Mouse (Mus musculus) midbrain, embryonic 12.5 days (tissue): ENCODE results near the gene Srm. TPM values are rescaled to one million over a fixed set of nuclear protein-coding genes. Genes with fewer than 3 reads are reported as not detected.

ENCODE experiments used
- ATAC-seq: fragments of 200-750 bp; cut with Nextera tagmentation; 2 replicates; pipeline ENCODE4 v1.8.0; 2017; ENCODE audit warnings: low read depth, moderate TSS enrichment, moderate library complexity; ENCODE audit not compliant: low FRiP score
- H3K27ac ChIP-seq: fragments of 300-500 bp; sonication (generic); replicated peaks from 2 replicates; pipeline ENCODE4 v1.5.1; 2016; ENCODE audit warnings: mild to moderate bottlenecking
- H3K27me3 ChIP-seq: fragments of 300-500 bp; sonication (generic); 2 replicates; pipeline ENCODE4 v1.6.1; 2016; ENCODE audit warnings: mild to moderate bottlenecking
- H3K36me3 ChIP-seq: fragments of 300-500 bp; sonication (generic); 2 replicates; pipeline ENCODE4 v1.6.1; 2016
- H3K4me1 ChIP-seq: fragments of 300-500 bp; sonication (generic); 2 replicates; pipeline ENCODE4 v1.6.1; 2016
- H3K4me2 ChIP-seq: fragments of 300-500 bp; sonication (generic); replicated peaks from 2 replicates; pipeline ENCODE4 v1.6.1; 2016; ENCODE audit warnings: mild to moderate bottlenecking, moderate library complexity
- H3K4me3 ChIP-seq: fragments of 300-500 bp; sonication (generic); 2 replicates; pipeline ENCODE4 v1.5.1; 2016; ENCODE audit warnings: mild to moderate bottlenecking
- H3K9ac ChIP-seq: fragments of 300-500 bp; sonication (generic); replicated peaks from 2 replicates; pipeline ENCODE4 v1.6.1; 2016; ENCODE audit warnings: mild to moderate bottlenecking, moderate library complexity
- H3K9me3 ChIP-seq: fragments of 300-500 bp; sonication (generic); 2 replicates; pipeline ENCODE4 v1.6.1; 2016; ENCODE audit warnings: mild to moderate bottlenecking
- WGBS: fragments of 180-500 bp; shearing (Covaris S2); methylation state at CpG from one replicate; pipeline ENCODE4 v1.1.7; 2016; 5-methylcytosine and 5-hydroxymethylcytosine counted together
- polyA plus RNA-seq: library from polyadenylated mRNA; unstranded; fragments of >200 nt; fragmentation: Nextera tagmentation; extraction: Ambion mirVana; gene quantifications from 2 replicates; pipeline ENCODE4 v1.2.1, GENCODE M21; 2016

The Srm gene
- polyA plus RNA-seq, 1 experiment from 2014 or later = 146 TPM

DNA sequence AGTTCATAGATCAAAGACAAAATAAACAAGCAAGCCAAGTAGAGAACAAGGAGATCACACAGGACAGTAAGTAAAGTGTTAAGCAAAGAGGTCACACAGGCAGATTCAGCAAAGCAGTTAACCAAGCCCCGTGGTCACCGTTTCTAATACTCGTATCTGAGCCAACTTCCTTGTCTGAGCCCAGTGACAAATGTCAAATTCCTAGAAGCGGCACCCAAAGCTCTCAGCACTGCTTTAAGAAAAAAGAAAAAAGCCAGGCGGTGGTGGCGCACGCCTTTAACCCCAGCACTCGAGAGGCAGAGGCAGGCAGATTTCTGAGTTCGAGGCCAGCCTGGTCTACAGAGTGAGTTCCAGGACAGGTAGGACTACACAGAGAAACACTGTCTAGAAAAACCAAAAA, 4.7 kb upstream of the Srm start:
- no peaks in the 10 kb centered on the region for H3K27me3 ChIP-seq
- no peak for ATAC-seq
- peaks cover 18% of the 10 kb centered on the region for H3K36me3 ChIP-seq
- no peak overlapping the region for H3K9ac ChIP-seq
- H3K27ac ChIP-seq = no peak overlapping the region
- H3K4me1 ChIP-seq = peaks cover 3% of the 10 kb centered on the region
- WGBS = 89% methylated on average over 9 of the region's 9 CpGs
- H3K4me3 ChIP-seq = no peak overlapping the region
- H3K9me3 ChIP-seq = no peaks in the 10 kb centered on the region
- no peak overlapping the region for H3K4me2 ChIP-seq

DNA sequence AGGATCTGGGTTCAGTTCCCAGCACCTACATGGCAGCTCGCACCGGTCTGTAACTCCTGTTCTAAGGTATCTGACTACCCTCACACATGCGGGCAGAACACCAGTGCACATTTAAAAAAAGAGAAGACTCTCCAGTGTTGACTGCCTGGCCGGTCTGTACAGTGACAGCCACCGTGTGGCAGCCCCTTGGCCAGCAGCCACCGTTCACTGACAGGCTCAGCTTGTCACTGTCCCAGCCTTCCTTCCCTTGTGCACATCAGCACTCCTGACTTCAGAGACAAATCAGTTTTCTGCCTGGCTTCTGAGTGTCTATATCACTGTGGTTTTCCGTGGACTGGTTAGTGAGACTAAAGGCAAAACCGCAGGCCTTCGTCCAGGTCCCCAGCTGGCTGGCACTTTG, 2.5 kb upstream of the Srm start:
- H3K27me3 ChIP-seq = no peaks in the 10 kb centered on the region
- no peak for ATAC-seq
- WGBS = 87% methylated on average over 9 of the region's 9 CpGs
- no peak overlapping the region for H3K9ac ChIP-seq
- H3K4me3 ChIP-seq = no peak overlapping the region
- no peak overlapping the region for H3K27ac ChIP-seq
- no peaks in the 10 kb centered on the region for H3K9me3 ChIP-seq
- H3K4me1 ChIP-seq = peaks cover 18% of the 10 kb centered on the region
- no peak overlapping the region for H3K4me2 ChIP-seq
- H3K36me3 ChIP-seq = peaks cover 10% of the 10 kb centered on the region

DNA sequence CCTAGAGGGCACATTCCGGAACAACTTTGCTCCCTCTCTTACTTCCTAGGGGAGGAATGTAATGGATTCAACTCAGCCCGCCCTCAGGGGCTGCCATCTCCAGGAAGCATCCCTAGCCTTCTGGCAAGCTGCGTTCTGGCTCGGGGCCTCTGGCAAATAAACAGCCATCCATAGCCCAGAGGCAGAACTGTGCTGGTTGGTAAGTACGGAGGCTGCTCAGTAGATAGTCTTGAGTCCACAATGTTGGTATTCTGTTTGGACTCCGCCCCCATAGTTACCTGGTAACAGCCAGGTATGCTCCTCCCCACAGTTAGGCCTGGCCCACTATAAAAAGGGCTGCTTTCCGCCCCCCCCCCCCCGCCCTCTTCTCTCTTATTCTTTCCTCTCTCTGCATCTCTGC, 1.7 kb upstream of the Srm start:
- no peaks in the 10 kb centered on the region for H3K9me3 ChIP-seq
- H3K36me3 ChIP-seq = peaks cover 17% of the 10 kb centered on the region
- ATAC-seq = no peak
- H3K4me2 ChIP-seq = no peak overlapping the region
- H3K27me3 ChIP-seq = no peaks in the 10 kb centered on the region
- peaks cover 18% of the 10 kb centered on the region for H3K4me1 ChIP-seq
- H3K4me3 ChIP-seq = no peak overlapping the region
- no peak overlapping the region for H3K9ac ChIP-seq
- WGBS = 61% methylated on average over 7 of the region's 8 CpGs
- no peak overlapping the region for H3K27ac ChIP-seq

DNA sequence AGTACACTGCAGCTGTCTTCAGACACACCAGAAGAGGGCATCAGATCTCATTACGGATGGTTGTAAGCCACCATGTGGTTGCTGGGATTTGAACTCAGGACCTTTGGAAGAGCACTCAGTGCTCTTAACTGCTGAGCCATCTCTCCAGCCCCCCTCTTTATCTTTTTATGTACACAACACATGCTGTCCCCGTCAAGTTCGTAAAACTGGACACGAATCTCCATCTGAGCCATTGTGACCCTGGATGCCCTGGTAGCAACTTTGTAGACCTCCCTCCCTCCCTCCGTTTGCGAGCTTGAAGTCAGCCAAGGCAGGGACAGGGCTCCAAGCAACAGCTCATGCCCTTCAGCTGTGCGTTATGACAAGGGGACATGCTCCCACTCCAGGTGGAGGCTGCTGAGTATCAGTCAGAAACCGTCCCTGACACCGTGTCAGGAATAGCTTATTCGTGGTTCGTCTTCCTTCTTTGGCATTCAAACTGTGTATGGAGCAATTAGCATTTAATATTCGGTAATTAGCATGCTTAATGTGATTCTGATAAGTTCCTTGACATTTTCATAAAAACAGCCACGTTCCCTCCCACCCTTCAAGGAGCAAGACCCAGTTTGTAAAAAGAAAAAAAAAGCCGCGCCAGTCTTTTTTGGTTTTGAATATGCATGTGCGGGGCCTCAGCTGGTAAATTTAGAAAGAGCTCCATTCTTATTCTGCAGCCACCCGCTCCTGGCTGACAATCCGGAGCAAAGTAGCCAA, 707 bp upstream of the Srm start:
- Histone ChIP-seq H3K36me3 (peaks cover 28% of the 10 kb centered on the region), H3K27ac (peak overlapping the region; percentile 75), H3K27me3 (no peaks in the 10 kb centered on the region), H3K4me3 (peak overlapping the region; percentile 82), H3K9ac (peak overlapping the region; percentile 48), H3K4me1 (peaks cover 19% of the 10 kb centered on the region), H3K9me3 (no peaks in the 10 kb centered on the region), H3K4me2 (peak overlapping the region; percentile 71)
- no peak; the same call in 1 of the 2 replicates for ATAC-seq
- 7% methylated on average over 18 of the region's 18 CpGs for WGBS

DNA sequence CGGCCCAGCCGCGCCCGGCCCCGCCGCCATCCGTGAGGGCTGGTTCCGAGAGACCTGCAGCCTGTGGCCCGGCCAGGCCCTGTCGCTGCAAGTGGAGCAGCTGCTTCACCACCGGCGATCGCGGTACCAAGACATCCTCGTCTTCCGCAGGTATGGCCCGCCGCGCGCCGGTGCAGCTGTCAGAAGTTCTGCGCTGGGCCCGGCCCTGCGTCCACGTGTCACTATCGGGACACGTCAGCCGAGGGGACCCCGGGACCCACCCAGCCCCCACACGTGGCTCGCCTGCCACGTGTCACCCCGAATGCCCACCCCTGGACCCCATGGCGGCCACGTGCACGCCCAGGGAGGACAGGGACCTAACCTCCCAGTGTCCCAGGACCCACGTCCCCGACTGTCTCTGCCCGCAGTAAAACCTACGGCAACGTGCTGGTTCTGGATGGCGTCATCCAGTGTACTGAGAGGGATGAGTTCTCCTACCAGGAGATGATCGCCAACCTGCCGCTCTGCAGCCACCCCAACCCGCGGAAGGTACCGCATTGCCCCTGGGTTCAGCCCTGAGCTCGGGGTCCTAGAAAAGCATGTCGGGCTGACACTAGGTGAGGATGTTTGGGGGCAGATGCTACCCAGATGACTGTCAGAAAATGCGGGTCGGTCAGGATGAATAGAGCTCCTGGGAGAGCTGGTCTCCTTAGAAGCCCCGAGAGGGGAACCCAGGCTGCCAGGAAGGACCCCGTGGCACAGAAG, 506 bp downstream of the Srm start:
- peak; percentile 39; the same call in 1 of the 2 replicates for ATAC-seq
- Histone ChIP-seq H3K27ac (no peak overlapping the region), H3K4me3 (peak overlapping the region; percentile 82), H3K4me2 (peak overlapping the region; percentile 71), H3K4me1 (peaks cover 21% of the 10 kb centered on the region), H3K9ac (peak overlapping the region; percentile 73), H3K36me3 (peaks cover 40% of the 10 kb centered on the region), H3K9me3 (no peaks in the 10 kb centered on the region), H3K27me3 (no peaks in the 10 kb centered on the region)
- WGBS = under 1% methylated on average over 53 of the region's 53 CpGs

DNA sequence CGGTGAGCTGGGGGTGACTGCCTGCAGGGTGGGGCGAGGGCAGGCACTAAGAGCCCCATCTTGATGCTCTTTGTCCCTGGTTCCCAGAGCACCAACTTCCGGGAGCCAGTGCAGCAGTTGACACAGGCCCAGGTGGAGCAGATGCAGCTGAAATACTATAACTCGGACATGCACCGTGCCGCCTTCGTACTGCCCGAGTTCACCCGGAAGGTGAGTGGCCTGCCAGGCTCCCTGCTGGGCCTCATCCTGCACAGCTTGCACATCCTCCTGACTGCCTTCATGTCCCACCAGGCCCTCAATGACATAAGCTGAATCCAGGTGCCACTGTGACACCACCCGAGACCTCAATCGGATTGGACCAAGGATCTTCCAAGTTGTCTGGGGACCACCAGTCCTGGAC, 2.7 kb downstream of the Srm start:
- Histone ChIP-seq H3K4me3 (no peak overlapping the region), H3K27me3 (no peaks in the 10 kb centered on the region), H3K9me3 (no peaks in the 10 kb centered on the region), H3K9ac (no peak overlapping the region), H3K27ac (no peak overlapping the region), H3K4me2 (no peak overlapping the region), H3K4me1 (peaks cover 21% of the 10 kb centered on the region), H3K36me3 (peaks cover 58% of the 10 kb centered on the region)
- 94% methylated on average over 11 of the region's 11 CpGs for WGBS
- no peak for ATAC-seq

DNA sequence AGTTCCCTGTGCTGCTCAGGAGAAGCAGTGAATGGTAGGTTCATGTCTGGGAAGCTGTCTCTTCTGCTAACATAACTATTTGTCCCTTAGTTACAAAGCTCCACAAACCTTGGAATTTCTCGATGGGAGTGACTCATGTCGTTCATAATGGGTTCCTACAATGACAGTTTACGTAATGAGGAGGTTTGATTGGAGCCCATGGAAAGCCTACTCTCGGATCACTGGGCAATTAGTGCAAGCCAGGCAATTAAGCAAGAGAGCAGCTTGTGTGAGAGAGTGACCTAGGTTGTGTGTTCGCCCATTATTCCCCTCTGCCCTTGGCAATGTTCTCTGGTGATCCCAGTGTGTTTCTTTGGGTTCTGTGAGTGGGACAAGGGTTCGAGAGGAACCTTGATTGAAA, 4.6 kb downstream of the Srm start:
- Histone ChIP-seq H3K27me3 (no peaks in the 10 kb centered on the region), H3K36me3 (peaks cover 59% of the 10 kb centered on the region), H3K4me1 (peaks cover 18% of the 10 kb centered on the region), H3K4me2 (no peak overlapping the region), H3K9ac (no peak overlapping the region), H3K27ac (no peak overlapping the region), H3K4me3 (no peak overlapping the region), H3K9me3 (no peaks in the 10 kb centered on the region)
- WGBS = 83% methylated on average over 6 of the region's 6 CpGs
- ATAC-seq = no peak

DNA sequence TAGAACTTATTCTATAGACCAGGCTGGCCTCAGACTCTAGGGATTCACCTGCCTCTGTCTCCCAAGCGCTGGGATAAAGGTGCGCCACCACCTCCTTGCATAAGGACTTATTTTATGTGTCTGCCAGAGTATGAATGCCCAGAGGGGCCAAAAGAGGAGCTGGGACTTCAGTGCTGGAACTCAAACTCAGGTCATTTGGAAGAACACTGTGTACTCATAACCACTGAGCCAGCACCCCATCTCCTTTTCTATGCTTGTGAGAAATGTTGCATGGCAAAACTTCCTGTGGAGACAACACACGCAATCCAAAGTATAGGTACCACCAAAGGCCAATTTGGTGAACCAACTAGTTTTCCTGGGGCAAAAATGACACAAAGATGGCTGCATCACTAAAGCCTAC, 5.4 kb downstream of the Srm start:
- Histone ChIP-seq H3K9me3 (no peaks in the 10 kb centered on the region), H3K4me1 (peaks cover 18% of the 10 kb centered on the region), H3K27me3 (no peaks in the 10 kb centered on the region), H3K36me3 (peaks cover 59% of the 10 kb centered on the region), H3K27ac (no peak overlapping the region), H3K4me3 (no peak overlapping the region), H3K4me2 (no peak overlapping the region), H3K9ac (no peak overlapping the region)
- WGBS = 94% methylated on average over 3 of the region's 3 CpGs
- ATAC-seq = no peak

DNA sequence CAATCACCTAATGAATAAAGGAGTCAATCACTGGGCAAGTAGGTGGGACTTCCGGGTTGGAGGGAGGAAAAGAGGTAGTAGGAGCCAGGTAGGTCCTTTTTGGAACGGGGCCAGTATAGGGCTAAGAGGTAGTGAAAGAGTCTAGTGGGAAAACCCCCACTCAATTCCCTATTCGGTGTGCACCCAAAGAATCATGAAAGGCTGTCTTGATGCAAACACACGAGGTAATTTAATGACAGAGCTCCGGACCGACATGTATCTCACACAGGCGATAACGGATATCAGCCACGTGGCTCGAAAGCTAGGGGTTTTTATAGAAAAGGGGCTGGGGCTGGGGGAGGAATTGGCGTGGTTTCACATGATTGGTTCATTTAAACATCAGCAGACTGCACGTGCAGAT, 7.5 kb downstream of the Srm start:
- H3K27ac ChIP-seq = no peak overlapping the region
- H3K9ac ChIP-seq = no peak overlapping the region
- WGBS = 96% methylated on average over 12 of the region's 12 CpGs
- no peak for ATAC-seq
- no peak overlapping the region for H3K4me3 ChIP-seq
- H3K4me2 ChIP-seq = no peak overlapping the region
- no peaks in the 10 kb centered on the region for H3K9me3 ChIP-seq
- H3K36me3 ChIP-seq = peaks cover 49% of the 10 kb centered on the region
- no peaks in the 10 kb centered on the region for H3K27me3 ChIP-seq
- peaks cover 3% of the 10 kb centered on the region; the same call in 1 of the 2 replicates for H3K4me1 ChIP-seq

DNA sequence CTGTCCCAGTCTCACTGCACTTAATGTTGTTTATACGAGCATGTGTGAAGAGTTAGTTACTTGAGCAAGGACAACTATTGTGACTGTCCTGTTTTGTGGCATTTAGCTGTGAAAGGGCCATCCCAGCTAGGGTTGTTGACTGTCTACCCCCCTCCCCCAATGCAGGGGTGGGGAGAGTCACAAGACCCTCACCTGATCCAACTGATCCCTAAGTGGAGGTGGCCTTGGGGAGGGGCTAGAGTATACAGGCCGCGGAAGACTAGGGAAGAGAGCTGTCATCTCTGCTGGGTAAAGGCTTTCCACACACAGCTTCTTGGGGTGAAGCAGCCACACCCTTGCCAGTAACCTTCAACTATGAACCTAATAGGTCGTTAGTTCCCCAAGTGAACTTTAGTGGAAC, 9.0 kb downstream of the Srm start:
- Histone ChIP-seq H3K4me1 (peaks cover 3% of the 10 kb centered on the region; the same call in 1 of the 2 replicates), H3K9me3 (no peaks in the 10 kb centered on the region), H3K27ac (no peak overlapping the region), H3K9ac (no peak overlapping the region), H3K27me3 (no peaks in the 10 kb centered on the region), H3K4me2 (no peak overlapping the region), H3K36me3 (peaks cover 34% of the 10 kb centered on the region), H3K4me3 (no peak overlapping the region)
- 90% methylated on average over 4 of the region's 4 CpGs for WGBS
- ATAC-seq = no peak

DNA sequence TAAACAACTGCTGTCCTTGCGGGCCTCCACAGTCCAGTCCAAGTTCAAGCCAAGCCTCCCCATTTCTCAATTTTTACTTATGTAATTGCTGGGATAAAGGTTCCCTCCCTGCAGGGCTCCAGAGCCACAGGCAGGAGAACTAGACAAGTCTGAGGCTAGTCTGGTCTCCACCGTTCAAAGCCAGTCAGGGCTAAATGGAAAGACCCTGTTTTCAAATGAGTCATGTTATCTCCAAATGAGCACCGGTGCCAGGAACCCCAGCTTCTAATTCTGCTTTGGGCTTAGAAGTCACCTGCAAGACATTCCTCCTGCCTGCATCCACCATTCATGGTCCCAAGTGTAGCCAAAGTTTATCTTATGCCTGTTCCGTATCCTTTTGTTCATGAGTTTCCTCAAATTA, 10.6 kb downstream of the Srm start:
- H3K36me3 ChIP-seq = peaks cover 18% of the 10 kb centered on the region
- no peaks in the 10 kb centered on the region for H3K4me1 ChIP-seq
- H3K27ac ChIP-seq = no peak overlapping the region
- no peak overlapping the region for H3K9ac ChIP-seq
- no peak overlapping the region for H3K4me2 ChIP-seq
- no peaks in the 10 kb centered on the region for H3K27me3 ChIP-seq
- H3K9me3 ChIP-seq = no peaks in the 10 kb centered on the region
- ATAC-seq = no peak
- 91% methylated on average over 4 of the region's 4 CpGs for WGBS
- no peak overlapping the region for H3K4me3 ChIP-seq

DNA sequence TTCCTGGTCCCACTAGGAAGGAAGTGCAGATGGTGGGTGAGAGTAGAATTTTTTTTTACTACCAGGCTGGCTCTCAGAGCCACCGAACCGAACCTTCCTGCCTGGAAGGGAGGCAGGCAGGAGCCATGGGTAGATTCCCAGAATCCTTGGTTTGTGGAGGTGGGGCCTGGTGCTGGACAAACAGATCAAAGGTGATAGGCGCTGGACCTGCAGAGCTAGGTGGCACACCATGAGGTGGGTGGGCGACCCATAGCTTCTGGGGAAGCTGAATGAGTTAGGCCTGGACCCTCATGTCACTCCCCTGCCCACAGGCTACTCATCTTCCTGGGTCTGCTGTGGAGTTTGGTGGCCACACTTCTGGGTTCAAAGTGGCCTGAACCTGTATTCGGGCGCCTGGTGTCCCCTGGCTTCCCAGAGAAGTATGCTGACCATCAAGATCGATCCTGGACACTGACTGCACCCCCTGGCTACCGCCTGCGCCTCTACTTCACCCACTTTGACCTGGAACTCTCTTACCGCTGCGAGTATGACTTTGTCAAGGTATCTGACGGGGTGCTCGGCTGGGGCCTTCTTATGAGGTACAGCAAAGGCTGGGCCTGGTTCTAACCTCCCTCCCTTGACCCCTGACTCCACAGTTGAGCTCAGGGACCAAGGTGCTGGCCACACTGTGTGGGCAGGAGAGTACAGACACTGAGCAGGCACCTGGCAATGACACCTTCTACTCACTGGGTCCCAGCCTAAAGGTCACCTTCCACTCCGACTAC, 11.2 kb downstream of the Srm start, which contains the start of gene Masp2:
TSS of gene Masp2 (plus strand) at position 198 of the 764 bp plus-strand sequence.
- no peaks in the 10 kb centered on the region for H3K9me3 ChIP-seq
- ATAC-seq = no peak
- H3K9ac ChIP-seq = no peak within 1 kb of the TSS
- no peak within 1 kb of the TSS for H3K27ac ChIP-seq
- H3K4me2 ChIP-seq = no peak within 1 kb of the TSS
- peaks cover 16% of the 10 kb centered on the region for H3K36me3 ChIP-seq
- no peak within 1 kb of the TSS for H3K4me3 ChIP-seq
- no peaks in the 10 kb centered on the region for H3K4me1 ChIP-seq
- H3K27me3 ChIP-seq = no peaks in the 10 kb centered on the region
- WGBS = 88% methylated on average over 14 of the region's 14 CpGs
